Mouse (Mus musculus) hindbrain, embryonic 12.5 days (tissue): Measurements from ENCODE around the gene Surf2. TPM values are rescaled to one million over a fixed set of nuclear protein-coding genes. Genes with fewer than 3 reads are reported as not detected.
A peak's percentile ranks its signal among the peaks of the same experiment; 100 is the strongest.
"Not testable (repeated sequence)": the region's sequence is repeated elsewhere in the genome, so short reads cannot be mapped to it uniquely, and the experiment has no call there.

Source experiments
- ATAC-seq: fragments of 200-750 bp; cut with Nextera tagmentation; 2 replicates; pipeline ENCODE4 v1.8.0; 2017; ENCODE audit warnings: moderate TSS enrichment; ENCODE audit not compliant: low FRiP score
- H3K27ac ChIP-seq: fragments of 300-500 bp; sonication (generic); 2 replicates; pipeline ENCODE4 v1.5.1; 2016; ENCODE audit warnings: mild to moderate bottlenecking
- H3K27me3 ChIP-seq: fragments of 300-500 bp; sonication (generic); 2 replicates; pipeline ENCODE4 v1.6.1; 2016; ENCODE audit warnings: mild to moderate bottlenecking
- H3K36me3 ChIP-seq: fragments of 300-500 bp; sonication (generic); 2 replicates; pipeline ENCODE4 v1.6.1; 2016; ENCODE audit warnings: mild to moderate bottlenecking
- H3K4me1 ChIP-seq: fragments of 300-500 bp; sonication (generic); 2 replicates; pipeline ENCODE4 v1.6.1; 2016
- H3K4me2 ChIP-seq: fragments of 300-500 bp; sonication (generic); replicated peaks from 2 replicates; pipeline ENCODE4 v1.6.1; 2016; ENCODE audit warnings: mild to moderate bottlenecking
- H3K4me3 ChIP-seq: fragments of 300-500 bp; sonication (generic); 2 replicates; pipeline ENCODE4 v1.5.1; 2016; ENCODE audit warnings: mild to moderate bottlenecking
- H3K9ac ChIP-seq: fragments of 300-500 bp; sonication (generic); 2 replicates; pipeline ENCODE4 v1.6.1; 2016; ENCODE audit warnings: mild to moderate bottlenecking, moderate library complexity
- H3K9me3 ChIP-seq: fragments of 300-500 bp; sonication (generic); replicated peaks from 2 replicates; pipeline ENCODE4 v1.6.1; 2016; ENCODE audit warnings: mild to moderate bottlenecking
- WGBS: fragments of 180-500 bp; shearing (Covaris S2); methylation state at CpG from one replicate; pipeline ENCODE4 v1.1.7; 2016; 5-methylcytosine and 5-hydroxymethylcytosine counted together
- polyA plus RNA-seq: library from polyadenylated mRNA; unstranded; fragments of >200 nt; fragmentation: Nextera tagmentation; extraction: Ambion mirVana; gene quantifications from 2 replicates; pipeline ENCODE4 v1.2.1, GENCODE M21; 2016

Gene Surf2
- polyA plus RNA-seq, result 50.1 and 50.4 TPM in 2 replicates

DNA sequence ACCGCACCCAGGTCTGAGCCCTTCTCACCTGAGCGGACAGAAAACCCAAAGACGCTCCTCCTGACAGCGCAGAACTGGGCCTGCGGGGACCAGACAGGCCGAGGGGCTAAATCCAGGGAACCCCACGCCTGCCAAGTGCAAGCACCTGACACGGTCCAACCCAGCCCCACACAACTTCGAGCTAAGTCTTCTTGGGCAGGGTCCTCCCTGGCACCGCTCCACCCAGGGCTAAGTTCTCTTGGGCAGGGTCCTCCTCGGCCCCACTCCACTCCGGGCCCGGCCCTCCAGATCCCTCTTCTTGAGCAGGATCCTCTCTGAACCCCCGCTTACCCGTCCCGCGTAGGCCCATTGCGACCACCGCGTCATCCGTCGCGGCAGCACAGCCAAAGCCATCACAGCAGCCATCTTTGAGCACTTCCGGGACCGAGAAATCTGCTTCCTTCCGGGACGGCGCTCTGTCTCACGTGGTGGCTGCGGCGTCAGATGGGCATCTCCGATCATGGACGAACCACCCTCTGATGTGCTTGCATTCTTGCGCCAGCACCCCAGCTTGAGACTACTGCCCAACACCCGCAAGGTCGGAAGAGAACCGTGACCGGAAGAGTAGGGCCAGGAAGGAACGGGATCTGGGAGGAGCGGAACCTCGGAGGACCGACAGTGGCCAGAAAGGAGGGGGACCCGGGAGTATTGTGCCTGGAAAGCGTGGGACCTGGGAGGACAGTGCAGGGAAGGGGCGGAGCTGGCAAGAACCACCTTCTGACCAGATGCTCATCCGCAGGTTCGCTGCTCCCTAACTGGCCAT, at the start of gene Surf2, which contains the start of gene Surf1:
Gene Surf2, plus strand, starts transcription at position 441 of the 802 bp plus-strand sequence.
Gene Surf1, minus strand, starts transcription at position 604 of the 802 bp plus-strand sequence.
- Histone ChIP-seq H3K27ac (peak within 1 kb of the TSS; percentile 73), H3K9ac (peak within 1 kb of the TSS; percentile 76), H3K36me3 (peaks cover 71% of the 10 kb centered on the region), H3K4me2 (peak within 1 kb of the TSS; percentile 99), H3K27me3 (no peaks in the 10 kb centered on the region), H3K9me3 (no peaks in the 10 kb centered on the region), H3K4me3 (peak within 1 kb of the TSS; percentile 76), H3K4me1 (peaks cover 47% of the 10 kb centered on the region)
- peak; percentile 74 for ATAC-seq
- WGBS, result 3% methylated on average over 47 of the region's 47 CpGs

DNA sequence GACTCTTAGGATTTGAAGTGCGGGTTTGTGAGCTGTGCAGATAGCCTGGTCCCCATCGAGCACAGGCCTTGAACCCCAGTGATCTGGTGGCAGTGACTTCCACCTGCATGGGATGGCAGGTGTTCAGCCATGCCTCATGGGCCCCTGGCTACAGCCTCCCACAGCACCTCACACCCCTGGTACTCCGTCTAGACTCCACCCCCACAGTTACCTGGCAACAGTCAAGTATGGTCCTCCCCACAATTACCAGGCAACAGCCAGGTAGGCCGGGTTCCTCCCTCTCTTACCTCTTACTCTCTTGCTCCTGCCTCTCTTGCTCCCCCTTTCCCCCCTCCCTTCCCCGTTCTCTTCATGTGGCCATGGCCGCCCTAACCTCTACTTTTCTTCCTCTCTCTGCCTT, 45.5 kb upstream of the Surf2 start:
- Histone ChIP-seq H3K4me1 (no peaks in the 10 kb centered on the region), H3K36me3 (no peaks in the 10 kb centered on the region), H3K4me3 (no peak overlapping the region), H3K27ac (no peak overlapping the region), H3K4me2 (no peak overlapping the region), H3K9ac (no peak overlapping the region), H3K27me3 (no peaks in the 10 kb centered on the region), H3K9me3 (no peaks in the 10 kb centered on the region)
- WGBS, result 63% methylated on average over 6 of the region's 6 CpGs
- ATAC-seq, result no peak

DNA sequence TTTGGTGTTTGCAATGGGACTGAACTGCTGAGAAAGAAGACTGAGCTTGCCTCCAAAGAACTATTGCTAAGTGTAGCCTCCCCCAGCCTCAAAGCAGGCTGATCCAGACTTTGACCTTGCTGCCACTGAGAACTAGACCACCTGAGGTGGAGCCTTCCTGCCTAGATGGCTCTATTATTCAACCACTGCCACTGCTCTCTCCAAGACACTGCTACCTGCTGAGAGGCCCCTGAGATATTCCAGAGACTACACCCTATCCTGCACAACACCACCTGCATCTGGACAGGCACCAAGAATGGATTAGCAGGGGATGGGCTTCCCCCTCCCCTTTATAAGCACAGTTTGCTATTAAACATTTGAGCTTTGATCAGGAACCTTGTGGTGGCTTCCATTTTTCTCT, 37.6 kb upstream of the Surf2 start:
- no peaks in the 10 kb centered on the region for H3K4me1 ChIP-seq
- H3K9ac ChIP-seq, result no peak overlapping the region
- no peaks in the 10 kb centered on the region for H3K36me3 ChIP-seq
- no peak overlapping the region for H3K4me2 ChIP-seq
- H3K4me3 ChIP-seq, result no peak overlapping the region
- H3K27ac ChIP-seq, result no peak overlapping the region
- no peaks in the 10 kb centered on the region for H3K27me3 ChIP-seq
- no peak for ATAC-seq
- no peaks in the 10 kb centered on the region; the same call in 1 of the 2 replicates for H3K9me3 ChIP-seq

DNA sequence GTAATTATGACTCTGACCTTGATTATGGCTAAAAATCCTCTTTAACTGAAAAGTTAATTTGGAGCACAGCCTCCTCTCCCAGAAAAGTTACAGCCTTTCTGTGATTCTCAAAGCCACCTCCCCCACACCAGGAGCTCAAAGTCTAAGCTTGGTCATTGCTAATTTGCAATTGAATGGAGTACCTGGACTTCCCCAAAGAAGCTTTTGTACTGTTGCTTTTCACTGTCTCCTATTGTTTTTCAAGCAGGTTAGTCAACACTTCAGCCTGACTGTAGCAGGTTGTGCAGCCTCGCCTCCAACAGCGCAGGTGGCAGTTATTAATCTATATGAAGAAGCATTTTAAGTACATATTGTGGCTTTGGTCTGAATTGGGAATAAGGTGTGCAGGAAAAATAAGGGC, 30.6 kb upstream of the Surf2 start:
- not testable (repeated sequence) for H3K9me3 ChIP-seq, ATAC-seq, H3K4me2 ChIP-seq, H3K9ac ChIP-seq, H3K4me1 ChIP-seq, H3K27me3 ChIP-seq, H3K27ac ChIP-seq, H3K4me3 ChIP-seq
- 79% methylated on average over 2 of the region's 2 CpGs for WGBS
- peaks cover 28% of the 10 kb centered on the region for H3K36me3 ChIP-seq

DNA sequence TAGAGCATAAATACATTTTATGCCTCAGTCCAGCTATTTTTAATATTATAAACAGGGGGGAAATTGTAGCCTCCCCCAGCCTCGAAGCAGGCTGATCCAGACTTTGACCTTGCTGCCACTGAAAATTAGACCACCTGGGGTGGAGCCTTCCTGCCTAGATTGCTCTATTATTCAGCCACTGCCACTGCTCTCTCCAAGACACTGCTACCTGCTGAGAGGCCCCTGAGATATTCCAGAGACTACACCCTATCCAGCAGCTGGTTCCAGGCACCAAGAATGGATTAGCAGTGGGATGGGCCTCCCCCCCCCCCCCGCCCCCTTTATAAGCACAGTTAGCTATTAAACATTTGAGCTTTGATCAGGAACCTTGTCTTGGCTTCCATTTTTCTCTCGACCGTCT, 30.0 kb upstream of the Surf2 start:
- not testable (repeated sequence) for H3K27ac ChIP-seq, H3K27me3 ChIP-seq, H3K4me2 ChIP-seq, H3K4me1 ChIP-seq, H3K9ac ChIP-seq, ATAC-seq, H3K4me3 ChIP-seq, H3K9me3 ChIP-seq
- 57% methylated on average over 4 of the region's 4 CpGs for WGBS
- peaks cover 33% of the 10 kb centered on the region for H3K36me3 ChIP-seq

DNA sequence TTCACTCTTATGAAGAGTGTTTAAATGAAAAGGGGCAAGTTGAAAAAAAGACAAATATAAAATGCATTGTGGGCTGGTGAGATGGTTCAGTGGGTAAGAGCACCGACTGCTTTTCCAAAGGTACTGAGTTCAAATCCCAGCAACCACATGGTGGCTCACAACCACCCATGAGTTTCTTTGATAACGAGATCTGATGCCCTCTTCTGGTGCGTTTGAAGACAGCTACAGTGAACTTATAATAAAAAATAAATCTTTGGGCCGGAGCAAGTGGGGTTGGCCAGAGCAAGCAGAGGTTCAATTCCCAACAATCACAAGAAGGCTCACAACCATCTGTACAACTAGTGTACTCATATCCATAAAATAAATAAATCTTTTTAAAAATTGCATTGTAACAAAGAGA, 20.3 kb upstream of the Surf2 start:
- H3K27me3 ChIP-seq, result no peaks in the 10 kb centered on the region
- no peaks in the 10 kb centered on the region for H3K9me3 ChIP-seq
- no peak for ATAC-seq
- no peak overlapping the region for H3K9ac ChIP-seq
- H3K27ac ChIP-seq, result no peak overlapping the region
- no peak overlapping the region for H3K4me2 ChIP-seq
- H3K4me1 ChIP-seq, result peaks cover 3% of the 10 kb centered on the region
- peaks cover 83% of the 10 kb centered on the region for H3K36me3 ChIP-seq
- 92% methylated on average over 4 of the region's 4 CpGs for WGBS
- H3K4me3 ChIP-seq, result no peak overlapping the region

DNA sequence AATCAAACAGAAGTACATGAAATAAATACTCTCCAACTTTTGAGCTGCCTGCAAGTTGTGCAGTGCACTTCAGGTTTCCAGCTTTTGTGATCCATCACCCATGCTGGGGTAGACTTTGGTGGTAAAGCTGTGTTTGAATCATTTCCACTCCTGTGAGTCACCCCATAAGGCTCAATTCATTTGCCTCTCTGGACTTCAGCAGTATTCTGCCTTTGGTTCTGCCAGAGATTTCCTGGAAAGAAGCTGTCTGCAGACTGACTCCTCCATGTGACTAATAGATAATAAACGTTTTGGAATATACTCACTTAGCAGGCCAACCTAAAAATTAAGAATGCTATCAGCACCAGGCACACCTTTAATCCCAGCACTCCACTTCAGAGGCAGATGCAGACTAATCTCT, 15.4 kb upstream of the Surf2 start:
- Histone ChIP-seq H3K4me2 (no peak overlapping the region), H3K9ac (no peak overlapping the region), H3K4me3 (no peak overlapping the region), H3K27ac (no peak overlapping the region), H3K27me3 (no peaks in the 10 kb centered on the region), H3K4me1 (peaks cover 26% of the 10 kb centered on the region), H3K36me3 (peaks cover 49% of the 10 kb centered on the region), H3K9me3 (no peaks in the 10 kb centered on the region)
- 87% methylated on average over 1 of the region's 1 CpGs for WGBS
- no peak for ATAC-seq

DNA sequence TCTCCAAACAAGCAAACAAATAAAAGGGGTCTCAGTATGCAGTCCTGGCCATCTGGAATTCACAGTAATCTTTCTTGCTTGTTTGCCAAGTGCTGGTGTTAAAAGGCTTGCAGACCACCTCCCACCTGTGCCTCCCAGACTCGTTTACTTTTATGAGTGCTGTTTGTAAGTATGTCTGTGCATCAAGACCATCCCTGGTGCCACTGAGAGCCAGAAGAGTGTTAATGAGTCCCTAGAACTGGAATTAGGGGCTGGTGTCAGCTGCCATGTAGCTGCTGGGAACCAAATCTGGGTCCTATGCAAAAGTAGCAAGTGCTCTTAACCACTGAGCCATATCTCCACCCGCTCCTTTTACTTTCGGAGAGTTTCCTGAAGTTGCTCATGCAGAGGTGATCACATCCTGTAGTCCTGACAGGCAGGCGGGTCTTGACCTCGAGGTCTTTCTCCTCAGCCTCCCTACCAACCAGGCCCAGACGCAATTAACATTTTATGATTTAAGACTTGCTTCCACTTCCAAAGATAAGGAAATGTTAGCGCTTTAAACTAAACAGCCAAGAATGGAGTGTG, 14.2 kb upstream of the Surf2 start:
- ATAC-seq, result no peak
- Histone ChIP-seq H3K4me3 (peak overlapping the region; percentile 84), H3K27ac (peak overlapping the region; percentile 91; the same call in 1 of the 2 replicates), H3K9me3 (no peaks in the 10 kb centered on the region), H3K27me3 (no peaks in the 10 kb centered on the region), H3K9ac (peak overlapping the region; percentile 87), H3K4me1 (peaks cover 26% of the 10 kb centered on the region), H3K36me3 (peaks cover 48% of the 10 kb centered on the region), H3K4me2 (peak overlapping the region; percentile 77)
- 17% methylated on average over 7 of the region's 7 CpGs for WGBS

DNA sequence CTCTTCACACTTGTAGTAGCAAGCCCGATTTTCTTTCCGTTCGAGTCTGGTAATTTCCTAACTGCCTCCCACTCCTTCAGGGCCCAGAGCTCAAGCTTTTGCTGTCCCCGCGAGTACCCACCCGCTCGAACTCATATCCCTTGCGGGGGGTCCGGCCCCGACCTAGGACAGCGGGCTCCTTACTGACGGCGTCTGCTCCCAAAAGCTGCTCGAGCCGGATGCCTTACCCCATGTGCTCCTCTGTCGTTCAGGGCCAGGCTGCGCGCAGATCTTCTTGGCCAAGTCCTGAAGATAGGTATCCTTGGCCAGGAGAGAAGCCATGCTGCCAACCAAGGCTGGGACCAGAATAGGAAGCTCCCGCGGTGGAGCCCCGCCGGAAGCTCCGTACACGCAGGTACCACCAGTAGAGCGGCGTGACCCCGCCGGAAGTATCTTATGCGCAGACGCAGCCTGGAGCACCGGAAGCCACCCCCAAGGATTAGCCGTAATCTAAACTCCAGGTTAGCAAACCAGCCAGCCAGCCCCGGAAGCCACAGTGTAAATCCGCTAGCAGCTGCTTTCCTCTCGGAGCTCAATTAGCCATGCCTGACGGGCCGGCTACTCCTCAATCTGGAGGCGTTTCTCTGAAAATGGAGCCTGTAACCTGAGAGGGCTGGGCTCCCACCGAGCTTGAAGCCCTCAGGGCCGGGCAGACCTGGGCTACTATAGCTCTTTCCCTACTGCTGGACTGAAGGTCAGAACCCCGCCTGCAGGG, 13.5 kb upstream of the Surf2 start, which contains the start of gene Surf6:
Gene Surf6, minus strand, starts transcription at position 413 of the 754 bp plus-strand sequence.
- peaks cover 47% of the 10 kb centered on the region for H3K36me3 ChIP-seq
- ATAC-seq, result peak; percentile 94
- under 1% methylated on average over 41 of the region's 41 CpGs for WGBS
- peaks cover 26% of the 10 kb centered on the region for H3K4me1 ChIP-seq
- peak within 1 kb of the TSS; percentile 91 for H3K27ac ChIP-seq
- H3K9ac ChIP-seq, result peak within 1 kb of the TSS; percentile 87
- H3K27me3 ChIP-seq, result no peaks in the 10 kb centered on the region
- peak within 1 kb of the TSS; percentile 84 for H3K4me3 ChIP-seq
- H3K4me2 ChIP-seq, result peak within 1 kb of the TSS; percentile 77
- no peaks in the 10 kb centered on the region for H3K9me3 ChIP-seq

DNA sequence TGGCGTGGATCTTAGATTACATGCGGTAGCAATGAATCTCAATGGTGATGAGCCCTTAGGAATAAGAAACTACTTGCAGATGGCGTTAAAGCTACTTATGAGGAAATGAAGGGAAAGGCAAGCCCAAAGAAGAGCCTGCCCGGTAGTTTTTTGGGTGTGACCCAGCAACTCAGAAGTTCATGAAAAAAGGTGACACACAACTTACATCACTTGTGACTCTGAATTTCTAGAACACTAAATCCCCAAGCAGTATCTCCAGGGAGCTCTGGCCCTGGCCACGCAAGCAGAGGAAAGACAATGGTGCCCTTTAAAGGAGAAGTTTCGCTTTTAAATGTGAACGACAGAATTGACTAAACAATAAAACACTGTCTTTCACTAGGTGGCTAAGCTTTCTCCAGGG, 12.9 kb upstream of the Surf2 start:
- Histone ChIP-seq H3K4me3 (peak overlapping the region; percentile 84), H3K27me3 (no peaks in the 10 kb centered on the region), H3K9me3 (no peaks in the 10 kb centered on the region), H3K27ac (peak overlapping the region; percentile 91), H3K9ac (peak overlapping the region; percentile 87), H3K36me3 (peaks cover 47% of the 10 kb centered on the region), H3K4me2 (peak overlapping the region; percentile 77), H3K4me1 (peaks cover 29% of the 10 kb centered on the region)
- WGBS, result 10% methylated on average over 7 of the region's 7 CpGs
- no peak for ATAC-seq

DNA sequence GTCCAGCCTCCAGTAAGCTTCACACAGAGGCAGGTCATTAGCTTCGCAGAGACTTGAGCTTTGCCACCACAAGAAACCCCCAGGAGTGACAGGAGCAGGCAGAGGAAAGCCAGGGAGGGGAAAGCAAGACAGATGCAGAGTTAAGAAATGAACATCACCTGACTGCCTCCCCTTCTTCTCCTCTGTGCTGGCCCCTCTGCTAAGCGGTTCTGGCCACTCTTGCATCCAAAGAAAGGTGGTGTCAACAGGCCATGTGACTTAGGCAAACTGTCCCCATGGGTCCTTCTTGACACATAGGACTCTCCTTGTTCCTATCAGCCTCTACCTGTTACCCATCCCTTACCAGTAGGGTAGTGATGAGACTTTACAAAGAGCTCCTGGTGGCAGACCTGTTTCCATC, 10.2 kb upstream of the Surf2 start:
- Histone ChIP-seq H3K9ac (no peak overlapping the region), H3K36me3 (peaks cover 33% of the 10 kb centered on the region), H3K4me3 (no peak overlapping the region), H3K4me1 (peaks cover 41% of the 10 kb centered on the region), H3K27me3 (no peaks in the 10 kb centered on the region), H3K9me3 (no peaks in the 10 kb centered on the region), H3K27ac (no peak overlapping the region), H3K4me2 (no peak overlapping the region)
- 88% methylated on average over 2 of the region's 2 CpGs for WGBS
- no peak for ATAC-seq

DNA sequence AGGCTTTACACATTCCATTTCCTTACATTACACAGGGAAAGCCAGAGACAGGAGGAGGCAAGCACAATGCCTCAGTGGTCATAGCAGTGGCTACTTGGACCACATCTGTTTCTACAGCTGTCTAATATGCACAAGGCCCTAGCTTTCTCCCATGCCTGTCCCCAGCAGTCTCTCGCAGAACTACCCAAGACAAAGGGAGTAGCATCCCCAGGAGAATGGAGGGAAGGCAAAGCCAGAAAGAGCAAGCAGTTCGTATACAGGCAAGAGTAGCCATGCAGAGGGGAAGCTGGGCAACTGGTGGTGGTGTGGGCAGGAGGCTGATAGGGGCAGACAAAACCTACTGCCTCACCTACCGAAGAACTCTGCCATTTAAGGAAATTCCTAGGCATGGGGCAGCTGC, 9.7 kb upstream of the Surf2 start:
- Histone ChIP-seq H3K4me2 (no peak overlapping the region), H3K27me3 (no peaks in the 10 kb centered on the region), H3K9ac (no peak overlapping the region), H3K27ac (no peak overlapping the region), H3K9me3 (no peaks in the 10 kb centered on the region), H3K4me3 (no peak overlapping the region), H3K36me3 (peaks cover 33% of the 10 kb centered on the region), H3K4me1 (peaks cover 37% of the 10 kb centered on the region)
- 92% methylated on average over 3 of the region's 3 CpGs for WGBS
- no peak for ATAC-seq
